20 mouse cellular contexts compared by ENCODE assay signal in the genomic region with DNA sequence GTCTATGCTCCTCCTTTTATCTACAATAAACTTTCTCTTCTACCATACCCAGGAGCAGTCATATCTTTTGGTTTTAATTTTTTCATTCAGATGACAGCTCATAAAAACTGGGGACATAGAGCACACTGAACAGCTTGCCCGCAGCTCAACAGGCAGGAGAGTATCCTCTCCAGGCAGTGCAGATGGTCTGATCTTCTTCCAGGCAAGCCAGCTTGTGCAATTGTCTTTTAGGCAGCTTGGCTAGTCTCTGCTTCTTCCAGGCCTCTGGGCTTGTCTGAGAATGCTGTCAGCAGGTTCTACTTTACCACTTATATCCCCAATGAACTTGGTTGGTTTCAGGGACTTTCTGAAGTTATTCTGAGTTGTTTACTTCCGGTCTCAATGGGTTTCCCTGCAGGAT. TPM values are rescaled to one million over a fixed set of nuclear protein-coding genes. Genes with fewer than 3 reads are reported as not detected.
A peak's percentile ranks its signal among the peaks of the same experiment; 100 is the strongest.
DNase-seq lines count a peak whose midpoint lies in the region.
"Had no signal": no experiment of that assay in that cellular context is flagged by ENCODE, and none has a peak within 500 bp of the region (broad histone marks: within the 10 kb centered on the region; RNA-seq: fewer than 3 reads in every experiment).

No protein-coding gene starts in this region.

- intact Hi-C loops in left cerebral cortex, postnatal 25 days (cut with DNase I): no loop called here
- intact Hi-C loops in left cerebral cortex, postnatal 4 days (cut with DNase I): no loop called here

- DNase-seq in left cerebral cortex, postnatal 25 days (ENCODE audit: low spot score in 2 of 2): peak; percentile 7 to 31
- no peak for DNase-seq in left cerebral cortex, postnatal 4 days
- peak; percentile 48 to 74 for DNase-seq in layer of hippocampus, adult 18-20 months (ENCODE audit: low spot score in 2 of 2)
- DNase-seq in layer of hippocampus, postnatal 14 days (ENCODE audit: low spot score in 2 of 2): peak; percentile 58 to 79
- peak; percentile 55 for DNase-seq in telencephalon, adult 2 months (ENCODE audit: low read depth, low spot score)
- DNase-seq in thymus, postnatal 0 days (ENCODE audit: low spot score): no peak
- DNase-seq in kidney, adult 9 months: no peak
- DNase-seq: heart, adult 18-20 months; kidney, postnatal 4 days; lung, postnatal 10 days had no signal

RNA-seq across cellular contexts. Expression of gene Ifng, which starts 35.9 kb away (rescaled TPM):
- not detected for total RNA-seq in left cerebral cortex, postnatal 25 days (2021)
- total RNA-seq in left cerebral cortex, postnatal 4 days (2021): not detected
- not detected for total RNA-seq in layer of hippocampus, adult 18-20 months (2021)
- not detected for total RNA-seq in layer of hippocampus, postnatal 14 days (2021)
- polyA plus RNA-seq in thymus, postnatal 0 days (2015; fragmentation: Nextera tagmentation; extraction: Ambion mirVana): 0.55 and 0.86 TPM in 2 replicates
- total RNA-seq: G1E; heart, adult 18-20 months had no signal
- polyA plus RNA-seq: forebrain, embryonic 12.5 days; G1E; heart, embryonic 15.5 days; hindbrain, embryonic 10.5 days; intestine, embryonic 14.5 days; kidney, embryonic 14.5 days; limb, embryonic 13.5 days; liver, embryonic 15.5 days; neural tube, embryonic 11.5 days; stomach, embryonic 14.5 days had no signal

Comparison
In these comparisons a context has a peak if more than half of its experiments do, and no peak if none do; other contexts are left out.
1. DNase-seq: peak in left cerebral cortex, postnatal 25 days (2 of 2), layer of hippocampus, adult 18-20 months (2 of 2), layer of hippocampus, postnatal 14 days (2 of 2) and telencephalon, adult 2 months (single experiment); none in left cerebral cortex, postnatal 4 days (single experiment), thymus, postnatal 0 days (single experiment) and kidney, adult 9 months (single experiment).